Mouse (Mus musculus): Measurements from ENCODE around the gene Rnf224.

DNA sequence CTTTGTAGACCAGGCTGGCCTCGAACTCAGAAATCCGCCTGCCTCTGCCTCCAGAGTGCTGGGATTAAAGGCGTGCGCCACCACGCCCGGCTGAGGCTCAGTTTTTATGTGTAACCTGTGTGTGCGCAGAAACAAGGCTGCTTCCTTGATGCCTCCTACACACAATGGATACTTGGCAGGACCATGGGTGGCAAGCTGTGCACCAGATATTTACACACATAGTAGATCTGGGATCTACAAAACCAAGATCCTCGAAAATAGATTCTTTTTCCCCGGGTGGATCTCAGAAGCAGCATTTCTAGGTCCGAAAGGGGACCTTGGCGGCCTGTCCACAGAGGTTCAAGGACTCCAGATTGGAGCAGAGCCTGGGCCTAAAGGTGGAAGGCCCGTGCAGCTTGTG is 25.3 kb upstream of the Rnf224 start:
- no peak for TF ChIP-seq CTCF (IDR thresholded peaks at IDR 0.05; ENCODE audit: extremely low read depth, insufficient read depth, insufficient read length, insufficient replicate concordance)
- TF ChIP-seq POLR2A (IDR thresholded peaks at IDR 0.05; ENCODE audit: low read depth, low read length), result no peak

Measured in spleen, adult 2 months (tissue).